Mouse (Mus musculus): ENCODE measurements around the gene AU022252. TPM values are rescaled to one million over a fixed set of nuclear protein-coding genes. Genes with fewer than 3 reads are reported as not detected.

Gene AU022252
- polyA plus RNA-seq, 1 experiment from 2014 or later: 40.5 TPM

DNA sequence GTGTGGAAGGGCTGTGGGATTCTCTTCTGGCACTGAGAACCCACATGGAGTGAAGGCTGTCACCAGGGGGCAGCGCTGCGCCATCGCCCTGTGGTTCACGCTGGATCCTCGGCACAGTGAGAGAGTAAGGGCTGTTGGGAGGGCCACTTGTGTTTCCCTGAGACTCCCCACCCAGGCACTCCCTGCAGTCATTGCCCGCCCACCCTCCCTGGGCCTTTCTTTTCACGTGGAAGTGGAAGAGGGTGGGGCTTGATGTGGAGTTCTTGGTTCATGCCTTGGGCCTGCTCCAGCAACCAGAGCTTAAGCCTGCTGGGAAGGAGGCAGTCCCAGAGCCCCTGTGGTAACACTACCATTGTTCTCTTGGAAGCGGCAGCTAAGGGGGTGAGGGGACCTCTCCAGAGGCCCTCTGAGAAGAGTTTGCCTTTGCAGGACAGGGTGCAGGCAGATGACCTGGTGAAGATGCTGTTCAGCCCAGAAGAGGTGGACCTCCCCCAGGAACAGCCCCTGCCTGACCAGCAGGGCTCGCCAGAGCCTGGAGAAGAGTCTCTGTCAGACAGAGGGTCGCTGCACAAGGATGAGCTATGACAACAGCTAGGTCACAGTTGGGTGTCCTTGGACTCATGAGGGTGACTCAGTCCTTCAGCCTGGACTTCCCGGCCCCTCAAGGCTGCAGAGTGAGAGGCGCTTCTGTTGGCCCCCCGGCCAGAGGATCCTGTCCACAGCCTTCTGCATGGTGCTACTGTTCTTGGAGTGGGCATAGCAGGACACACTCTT lies 15.1 kb upstream of the AU022252 start:
- Histone ChIP-seq H3K27ac (ENCODE audit: low read depth, low read length) (no peak overlapping the region), H3K9me3 (ENCODE audit: control insufficient read depth, low read length) (no peaks in the 10 kb centered on the region), H3K9ac (ENCODE audit: low read length) (no peak overlapping the region), H3K4me3 (ENCODE audit: low read depth, low read length) (no peak overlapping the region), H3K36me3 (ENCODE audit: control insufficient read depth, insufficient read depth, low read length) (peaks cover 2% of the 10 kb centered on the region; the same call in 1 of the 2 replicates), H3K27me3 (ENCODE audit: control insufficient read depth, insufficient read depth, low read length) (no peaks in the 10 kb centered on the region), H3K4me2 (ENCODE audit: low read depth) (no peak overlapping the region), H3K4me1 (ENCODE audit: control insufficient read depth, insufficient read depth, low read length) (peaks cover 4% of the 10 kb centered on the region; the same call in 1 of the 2 replicates)
- DNase-seq (ENCODE audit: low spot score) (peak; percentile 78), ATAC-seq (ENCODE audit: insufficient read depth, low FRiP score, low TSS enrichment) (peak; percentile 68)
- 37% methylated on average over 13 of the region's 13 CpGs for WGBS

DNA sequence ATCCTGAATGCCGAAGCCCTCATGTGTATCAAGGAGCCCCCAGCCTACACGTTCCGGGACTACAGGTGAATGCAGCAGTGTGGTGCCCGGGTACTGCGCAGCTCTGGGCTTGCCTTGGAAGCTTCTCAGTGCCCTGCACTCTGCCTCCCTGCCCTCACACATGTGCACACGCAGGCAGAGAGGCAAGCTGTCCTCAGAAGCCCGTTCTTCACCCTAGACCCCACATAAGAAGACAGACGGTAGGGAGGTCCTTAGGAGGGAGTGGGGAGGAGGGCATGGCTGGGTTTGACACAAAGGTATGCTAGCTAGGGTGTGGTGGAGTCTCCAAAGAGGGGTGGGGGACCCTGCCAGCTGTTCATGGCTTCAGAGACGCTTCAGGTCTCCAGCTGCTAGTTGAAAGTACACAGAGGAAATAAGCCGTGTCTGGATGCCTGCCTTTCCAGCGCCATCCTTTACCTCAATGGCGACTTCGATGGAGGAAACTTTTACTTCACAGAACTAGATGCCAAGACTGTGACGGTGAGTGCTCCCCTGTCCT lies 14.2 kb upstream of the AU022252 start:
- DNase-seq (ENCODE audit: low spot score) (no peak), ATAC-seq (ENCODE audit: insufficient read depth, low FRiP score, low TSS enrichment) (no peak)
- H3K4me1 ChIP-seq (ENCODE audit: control insufficient read depth, insufficient read depth, low read length): peaks cover 4% of the 10 kb centered on the region; the same call in 1 of the 2 replicates
- no peaks in the 10 kb centered on the region for H3K9me3 ChIP-seq (ENCODE audit: control insufficient read depth, low read length)
- peaks cover 8% of the 10 kb centered on the region for H3K36me3 ChIP-seq (ENCODE audit: control insufficient read depth, insufficient read depth, low read length)
- H3K4me3 ChIP-seq (ENCODE audit: low read depth, low read length): no peak overlapping the region
- H3K27ac ChIP-seq (ENCODE audit: low read depth, low read length): no peak overlapping the region
- 85% methylated on average over 14 of the region's 14 CpGs for WGBS
- H3K9ac ChIP-seq (ENCODE audit: low read length): no peak overlapping the region
- no peak overlapping the region for H3K4me2 ChIP-seq (ENCODE audit: low read depth)
- no peaks in the 10 kb centered on the region for H3K27me3 ChIP-seq (ENCODE audit: control insufficient read depth, insufficient read depth, low read length)

- H3K27me3 ChIP-seq (ENCODE audit: control insufficient read depth, insufficient read depth, low read length): no peaks in the 10 kb centered on the region
- H3K4me3 ChIP-seq (ENCODE audit: low read depth, low read length): no peak overlapping the region
- peaks cover 4% of the 10 kb centered on the region; the same call in 1 of the 2 replicates for H3K4me1 ChIP-seq (ENCODE audit: control insufficient read depth, insufficient read depth, low read length)
- no peak for DNase-seq (ENCODE audit: low spot score)
- WGBS: 84% methylated on average over 9 of the region's 9 CpGs
- H3K27ac ChIP-seq (ENCODE audit: low read depth, low read length): no peak overlapping the region
- H3K9me3 ChIP-seq (ENCODE audit: control insufficient read depth, low read length): no peaks in the 10 kb centered on the region
- no peak overlapping the region for H3K4me2 ChIP-seq (ENCODE audit: low read depth)
- H3K36me3 ChIP-seq (ENCODE audit: control insufficient read depth, insufficient read depth, low read length): peaks cover 8% of the 10 kb centered on the region
- ATAC-seq (ENCODE audit: insufficient read depth, low FRiP score, low TSS enrichment): no peak
- H3K9ac ChIP-seq (ENCODE audit: low read length): no peak overlapping the region
Observed at GRCm38 (mm10) chr4:119245961-119246360, 13.4 kb upstream of the AU022252 start.

GRCm38 (mm10) chr4:119245556-119245955 lies 13.0 kb upstream of the AU022252 start:
- Histone ChIP-seq H3K4me2 (ENCODE audit: low read depth) (no peak overlapping the region), H3K4me3 (ENCODE audit: low read depth, low read length) (no peak overlapping the region), H3K27ac (ENCODE audit: low read depth, low read length) (no peak overlapping the region), H3K9ac (ENCODE audit: low read length) (no peak overlapping the region), H3K27me3 (ENCODE audit: control insufficient read depth, insufficient read depth, low read length) (no peaks in the 10 kb centered on the region), H3K9me3 (ENCODE audit: control insufficient read depth, low read length) (no peaks in the 10 kb centered on the region), H3K36me3 (ENCODE audit: control insufficient read depth, insufficient read depth, low read length) (peaks cover 8% of the 10 kb centered on the region), H3K4me1 (ENCODE audit: control insufficient read depth, insufficient read depth, low read length) (peaks cover 4% of the 10 kb centered on the region; the same call in 1 of the 2 replicates)
- WGBS: 89% methylated on average over 7 of the region's 7 CpGs
- DNase-seq (ENCODE audit: low spot score) (no peak), ATAC-seq (ENCODE audit: insufficient read depth, low FRiP score, low TSS enrichment) (no peak)

DNA sequence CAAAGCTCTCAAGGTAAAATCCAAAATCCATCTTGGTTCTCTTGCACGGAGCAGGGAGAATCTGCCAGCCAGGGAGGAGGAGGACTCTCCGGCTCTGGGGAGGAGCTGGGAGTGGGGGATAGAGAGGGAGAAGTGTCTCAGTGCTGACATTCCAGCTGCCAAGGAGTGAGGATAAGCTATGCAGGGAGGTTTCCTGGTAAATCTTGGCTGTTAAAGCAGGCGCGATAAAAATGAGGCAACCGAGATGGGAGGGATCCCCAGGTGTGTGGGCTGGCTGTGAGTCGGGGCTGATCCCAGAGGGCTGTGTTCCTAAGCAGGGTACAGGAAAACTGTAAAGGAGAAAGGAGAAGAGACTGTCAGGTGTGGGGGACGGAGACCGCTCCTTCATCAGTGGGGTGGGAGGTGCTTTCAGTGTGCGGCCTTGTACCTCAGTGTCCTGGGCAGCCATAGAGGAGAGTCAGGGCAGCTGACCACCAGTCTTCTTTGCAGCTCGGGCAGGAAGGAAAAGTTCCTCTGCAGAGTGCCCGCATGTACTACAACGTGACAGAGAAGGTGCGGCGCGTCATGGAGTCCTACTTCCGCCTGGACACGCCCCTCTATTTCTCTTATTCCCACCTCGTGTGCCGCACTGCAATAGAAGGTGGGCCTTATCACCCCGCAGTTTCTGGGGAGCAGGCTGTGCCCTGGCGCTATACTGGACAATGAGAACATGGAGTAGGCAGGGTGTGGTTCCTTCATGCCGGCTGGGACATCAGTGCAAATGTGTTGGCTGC lies 12.1 kb upstream of the AU022252 start:
- Histone ChIP-seq H3K9ac (ENCODE audit: low read length) (no peak overlapping the region), H3K27me3 (ENCODE audit: control insufficient read depth, insufficient read depth, low read length) (no peaks in the 10 kb centered on the region), H3K27ac (ENCODE audit: low read depth, low read length) (no peak overlapping the region), H3K36me3 (ENCODE audit: control insufficient read depth, insufficient read depth, low read length) (peaks cover 8% of the 10 kb centered on the region), H3K4me1 (ENCODE audit: control insufficient read depth, insufficient read depth, low read length) (peaks cover 4% of the 10 kb centered on the region; the same call in 1 of the 2 replicates), H3K4me3 (ENCODE audit: low read depth, low read length) (no peak overlapping the region), H3K9me3 (ENCODE audit: control insufficient read depth, low read length) (no peaks in the 10 kb centered on the region), H3K4me2 (ENCODE audit: low read depth) (no peak overlapping the region)
- no peak for DNase-seq (ENCODE audit: low spot score)
- WGBS: 80% methylated on average over 22 of the region's 22 CpGs
- no peak for ATAC-seq (ENCODE audit: insufficient read depth, low FRiP score, low TSS enrichment)

- WGBS: 90% methylated on average over 12 of the region's 12 CpGs
- Histone ChIP-seq H3K9ac (ENCODE audit: low read length) (no peak overlapping the region), H3K4me3 (ENCODE audit: low read depth, low read length) (no peak overlapping the region), H3K4me2 (ENCODE audit: low read depth) (no peak overlapping the region), H3K27me3 (ENCODE audit: control insufficient read depth, insufficient read depth, low read length) (no peaks in the 10 kb centered on the region), H3K9me3 (ENCODE audit: control insufficient read depth, low read length) (no peaks in the 10 kb centered on the region), H3K36me3 (ENCODE audit: control insufficient read depth, insufficient read depth, low read length) (peaks cover 5% of the 10 kb centered on the region), H3K27ac (ENCODE audit: low read depth, low read length) (no peak overlapping the region), H3K4me1 (ENCODE audit: control insufficient read depth, insufficient read depth, low read length) (peaks cover 2% of the 10 kb centered on the region; the same call in 1 of the 2 replicates)
- ATAC-seq (ENCODE audit: insufficient read depth, low FRiP score, low TSS enrichment): no peak
- DNase-seq (ENCODE audit: low spot score): no peak
Observed at GRCm38 (mm10) chr4:119242571-119242970, 10.1 kb upstream of the AU022252 start.

- H3K4me2 ChIP-seq (ENCODE audit: low read depth): no peak overlapping the region
- no peak overlapping the region for H3K4me3 ChIP-seq (ENCODE audit: low read depth, low read length)
- DNase-seq (ENCODE audit: low spot score): no peak
- H3K9me3 ChIP-seq (ENCODE audit: control insufficient read depth, low read length): no peaks in the 10 kb centered on the region
- H3K27ac ChIP-seq (ENCODE audit: low read depth, low read length): no peak overlapping the region
- WGBS: 87% methylated on average over 14 of the region's 14 CpGs
- peaks cover 5% of the 10 kb centered on the region for H3K36me3 ChIP-seq (ENCODE audit: control insufficient read depth, insufficient read depth, low read length)
- no peak overlapping the region for H3K9ac ChIP-seq (ENCODE audit: low read length)
- no peaks in the 10 kb centered on the region for H3K4me1 ChIP-seq (ENCODE audit: control insufficient read depth, insufficient read depth, low read length)
- no peak for ATAC-seq (ENCODE audit: insufficient read depth, low FRiP score, low TSS enrichment)
- H3K27me3 ChIP-seq (ENCODE audit: control insufficient read depth, insufficient read depth, low read length): no peaks in the 10 kb centered on the region
Observed at GRCm38 (mm10) chr4:119241664-119242063, 9.2 kb upstream of the AU022252 start.

GRCm38 (mm10) chr4:119239181-119239682 lies 6.7 kb upstream of the AU022252 start:
- peak overlapping the region; percentile 46 for H3K9ac ChIP-seq (ENCODE audit: low read length)
- H3K36me3 ChIP-seq (ENCODE audit: control insufficient read depth, insufficient read depth, low read length): peaks cover 5% of the 10 kb centered on the region; the same call in 1 of the 2 replicates
- no peak overlapping the region for H3K4me3 ChIP-seq (ENCODE audit: low read depth, low read length)
- 48% methylated on average over 12 of the region's 12 CpGs for WGBS
- H3K27me3 ChIP-seq (ENCODE audit: control insufficient read depth, insufficient read depth, low read length): no peaks in the 10 kb centered on the region
- no peak overlapping the region for H3K27ac ChIP-seq (ENCODE audit: low read depth, low read length)
- ATAC-seq (ENCODE audit: insufficient read depth, low FRiP score, low TSS enrichment) (peak; percentile 51; the same call in 1 of the 2 replicates), DNase-seq (ENCODE audit: low spot score) (peak; percentile 52)
- H3K4me2 ChIP-seq (ENCODE audit: low read depth): no peak overlapping the region
- H3K4me1 ChIP-seq (ENCODE audit: control insufficient read depth, insufficient read depth, low read length): no peaks in the 10 kb centered on the region
- no peaks in the 10 kb centered on the region for H3K9me3 ChIP-seq (ENCODE audit: control insufficient read depth, low read length)
